Mouse (Mus musculus) forebrain, embryonic 13.5 days (tissue): ENCODE data around the gene Cntnap5b. TPM values are rescaled to one million over a fixed set of nuclear protein-coding genes. Genes with fewer than 3 reads are reported as not detected.

ENCODE experiments used
- ATAC-seq: fragments of 200-750 bp; cut with Nextera tagmentation; 2 replicates; pipeline ENCODE4 v1.8.0; 2017
- H3K27ac ChIP-seq: fragments of 300-500 bp; sonication (generic); 2 replicates; pipeline ENCODE4 v1.5.1; 2015; ENCODE audit warnings: inconsistent platforms, mild to moderate bottlenecking, moderate library complexity
- H3K27me3 ChIP-seq: fragments of 300-500 bp; sonication (generic); 2 replicates; pipeline ENCODE4 v1.6.1; 2015; ENCODE audit warnings: mild to moderate bottlenecking, inconsistent platforms
- H3K36me3 ChIP-seq: fragments of 300-500 bp; sonication (generic); 2 replicates; pipeline ENCODE4 v1.6.1; 2015; ENCODE audit warnings: mild to moderate bottlenecking, inconsistent platforms; ENCODE audit not compliant: poor library complexity, severe bottlenecking
- H3K4me1 ChIP-seq: fragments of 300-500 bp; sonication (generic); 2 replicates; pipeline ENCODE4 v1.6.1; 2015; ENCODE audit warnings: inconsistent platforms
- H3K4me2 ChIP-seq: fragments of 300-500 bp; sonication (generic); 2 replicates; pipeline ENCODE4 v1.6.1; 2015; ENCODE audit warnings: inconsistent platforms, mild to moderate bottlenecking, moderate library complexity
- H3K4me3 ChIP-seq: fragments of 300-500 bp; sonication (generic); 2 replicates; pipeline ENCODE4 v1.5.1; 2015; ENCODE audit warnings: mild to moderate bottlenecking, inconsistent platforms
- H3K9ac ChIP-seq: fragments of 300-500 bp; sonication (generic); 2 replicates; pipeline ENCODE4 v1.6.1; 2015; ENCODE audit warnings: mild to moderate bottlenecking, inconsistent platforms
- H3K9me3 ChIP-seq: fragments of 300-500 bp; sonication (generic); replicated peaks from 2 replicates; pipeline ENCODE4 v1.6.1; 2016; ENCODE audit warnings: inconsistent platforms
- WGBS: fragments of 180-500 bp; shearing (Covaris S2); methylation state at CpG from one replicate; pipeline ENCODE4 v1.1.7; 2015; 5-methylcytosine and 5-hydroxymethylcytosine counted together
- polyA plus RNA-seq: library from polyadenylated mRNA; unstranded; fragments of >200 nt; fragmentation: Nextera tagmentation; extraction: Ambion mirVana; gene quantifications from 2 replicates; pipeline ENCODE4 v1.2.1, GENCODE M21; 2015

Cntnap5b gene
- polyA plus RNA-seq, 1 experiment from 2014 or later, result 0.37 TPM

DNA sequence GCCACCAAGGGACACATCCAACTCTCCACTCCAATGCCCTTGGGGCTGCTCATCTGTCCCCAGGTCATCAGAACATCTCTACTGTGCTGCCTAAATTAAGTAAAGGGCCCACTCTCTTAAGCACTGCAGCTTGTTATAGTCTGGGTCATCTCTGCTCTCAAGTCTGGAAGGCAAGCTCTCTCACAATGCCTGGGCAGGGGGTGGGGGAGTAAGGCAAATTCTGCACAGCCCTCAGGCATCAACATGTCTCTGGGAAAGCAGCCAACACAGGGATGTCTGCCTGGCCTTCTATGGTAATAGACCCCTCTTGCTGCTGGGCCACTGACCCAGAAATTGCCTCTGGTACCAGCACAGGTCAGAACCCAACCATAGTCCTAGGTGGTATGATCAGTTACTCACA lies 479.4 kb downstream of the Cntnap5b start:
- Histone ChIP-seq H3K36me3 (no peaks in the 10 kb centered on the region), H3K4me3 (no peak overlapping the region), H3K27ac (no peak overlapping the region), H3K9ac (no peak overlapping the region), H3K4me1 (no peaks in the 10 kb centered on the region), H3K27me3 (no peaks in the 10 kb centered on the region), H3K9me3 (no peaks in the 10 kb centered on the region), H3K4me2 (no peak overlapping the region)
- no peak for ATAC-seq

DNA sequence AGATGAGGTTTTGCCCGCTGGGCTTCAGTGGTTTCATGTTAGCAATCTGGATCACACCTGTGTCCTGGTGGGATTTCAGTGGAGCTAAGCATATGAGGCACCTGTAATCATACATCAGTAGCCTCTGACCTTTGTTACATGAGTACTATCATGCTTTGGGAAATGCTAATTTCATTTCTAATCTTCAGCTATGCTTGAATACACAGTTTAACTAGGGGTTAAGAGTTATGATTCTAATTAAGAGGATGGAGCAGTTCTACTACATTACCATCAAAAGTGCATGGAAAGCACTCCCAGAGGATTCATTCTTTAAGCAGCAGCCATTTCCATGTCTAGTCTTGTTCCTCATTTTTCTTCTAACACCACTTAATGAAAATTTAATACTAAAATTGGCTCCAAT lies 538.1 kb downstream of the Cntnap5b start:
- no peaks in the 10 kb centered on the region for H3K36me3 ChIP-seq
- no peak overlapping the region for H3K4me3 ChIP-seq
- H3K4me2 ChIP-seq, result no peak overlapping the region
- H3K27me3 ChIP-seq, result no peaks in the 10 kb centered on the region
- H3K27ac ChIP-seq, result no peak overlapping the region
- H3K4me1 ChIP-seq, result no peaks in the 10 kb centered on the region
- H3K9ac ChIP-seq, result no peak overlapping the region
- ATAC-seq, result no peak
- WGBS, result 95% methylated on average over 1 of the region's 1 CpGs
- no peaks in the 10 kb centered on the region for H3K9me3 ChIP-seq

DNA sequence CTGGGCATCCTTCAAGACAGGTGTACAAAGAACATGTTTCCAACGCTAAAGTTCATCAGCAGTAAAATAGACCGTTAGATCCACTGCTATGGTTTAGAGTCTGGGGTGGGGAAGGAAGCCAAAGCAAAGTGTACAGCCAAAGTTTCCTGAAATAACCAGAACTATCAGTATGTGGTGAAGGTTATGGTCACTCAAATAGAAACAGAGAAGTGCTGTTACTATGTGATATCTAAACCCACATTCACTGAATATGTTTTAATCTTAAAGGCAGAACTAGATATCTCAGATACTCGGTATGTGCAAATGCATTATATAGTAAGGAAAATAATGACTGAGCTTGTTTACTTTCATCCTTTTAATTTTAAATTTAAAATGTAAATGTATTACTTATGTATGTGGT lies 558.5 kb downstream of the Cntnap5b start:
- H3K36me3 ChIP-seq, result no peaks in the 10 kb centered on the region
- no peak for ATAC-seq
- WGBS, result 88% methylated on average over 3 of the region's 3 CpGs

DNA sequence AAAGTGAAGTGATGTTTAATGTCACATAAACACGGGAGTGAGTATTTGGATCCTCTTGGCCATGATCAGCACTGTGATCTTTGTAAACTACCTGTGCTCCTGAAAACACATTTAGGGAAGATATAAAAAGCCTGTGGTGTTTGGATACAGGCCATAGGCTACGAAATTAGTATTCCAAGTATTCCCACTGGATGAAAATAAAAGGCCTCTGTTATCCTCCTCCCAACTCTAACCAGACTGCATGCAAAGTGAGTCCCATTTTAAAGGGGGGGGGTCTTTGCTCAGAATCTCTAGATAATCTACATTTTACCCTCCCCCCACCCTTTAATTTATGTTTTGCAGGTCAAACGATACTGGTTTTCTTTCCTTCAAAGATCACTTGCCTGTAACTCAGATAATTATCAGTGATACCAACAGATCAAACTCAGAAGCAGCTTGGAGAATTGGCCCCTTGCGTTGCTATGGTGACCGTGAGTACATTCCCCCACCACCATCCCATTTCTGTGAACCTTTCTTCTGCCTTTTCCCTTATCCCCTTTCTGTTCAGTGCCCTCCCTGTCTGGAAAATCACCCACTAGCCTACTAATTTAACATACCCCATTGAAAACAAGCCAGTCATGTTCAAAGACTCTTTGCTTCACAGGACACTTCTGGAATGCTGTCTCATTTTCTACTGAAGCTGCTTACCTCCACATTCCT lies 597.0 kb downstream of the Cntnap5b start:
- Histone ChIP-seq H3K36me3 (no peaks in the 10 kb centered on the region), H3K27me3 (no peaks in the 10 kb centered on the region), H3K4me2 (no peak overlapping the region), H3K4me1 (peaks cover 9% of the 10 kb centered on the region; the same call in 1 of the 2 replicates), H3K9ac (no peak overlapping the region), H3K27ac (no peak overlapping the region), H3K9me3 (no peaks in the 10 kb centered on the region), H3K4me3 (no peak overlapping the region)
- 36% methylated on average over 5 of the region's 5 CpGs for WGBS
- peak; percentile 74 for ATAC-seq

More for the DNA sequence above, 558.5 kb downstream of the Cntnap5b start:
- H3K27me3 ChIP-seq, result no peaks in the 10 kb centered on the region
- no peaks in the 10 kb centered on the region for H3K9me3 ChIP-seq
- no peaks in the 10 kb centered on the region for H3K4me1 ChIP-seq
- H3K4me2 ChIP-seq, result no peak overlapping the region
- no peak overlapping the region for H3K9ac ChIP-seq
- no peak overlapping the region for H3K27ac ChIP-seq
- H3K4me3 ChIP-seq, result no peak overlapping the region

DNA sequence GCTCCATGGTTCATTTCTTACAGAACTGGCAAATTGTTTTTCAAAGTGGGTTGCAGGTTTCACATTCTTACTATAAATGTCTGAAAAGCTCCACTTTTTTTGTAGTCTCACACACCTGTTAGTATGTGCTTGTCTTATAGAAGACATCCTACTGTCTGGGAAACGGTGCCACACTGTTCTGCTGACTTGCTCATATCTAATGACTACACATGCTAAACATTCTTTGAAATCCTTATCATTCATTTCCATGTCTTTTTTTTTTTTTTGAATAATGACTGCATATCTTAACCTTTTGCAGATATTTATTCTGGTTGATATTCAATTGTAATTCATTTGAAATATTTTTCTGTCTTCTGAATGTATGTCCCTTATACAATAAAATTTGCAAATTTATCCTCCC lies 613.7 kb downstream of the Cntnap5b start:
- no peak for ATAC-seq
- Histone ChIP-seq H3K4me1 (no peaks in the 10 kb centered on the region), H3K27ac (no peak overlapping the region), H3K4me2 (no peak overlapping the region), H3K9ac (no peak overlapping the region), H3K36me3 (no peaks in the 10 kb centered on the region), H3K27me3 (no peaks in the 10 kb centered on the region), H3K9me3 (no peaks in the 10 kb centered on the region), H3K4me3 (no peak overlapping the region)
- WGBS, result 82% methylated on average over 1 of the region's 1 CpGs

DNA sequence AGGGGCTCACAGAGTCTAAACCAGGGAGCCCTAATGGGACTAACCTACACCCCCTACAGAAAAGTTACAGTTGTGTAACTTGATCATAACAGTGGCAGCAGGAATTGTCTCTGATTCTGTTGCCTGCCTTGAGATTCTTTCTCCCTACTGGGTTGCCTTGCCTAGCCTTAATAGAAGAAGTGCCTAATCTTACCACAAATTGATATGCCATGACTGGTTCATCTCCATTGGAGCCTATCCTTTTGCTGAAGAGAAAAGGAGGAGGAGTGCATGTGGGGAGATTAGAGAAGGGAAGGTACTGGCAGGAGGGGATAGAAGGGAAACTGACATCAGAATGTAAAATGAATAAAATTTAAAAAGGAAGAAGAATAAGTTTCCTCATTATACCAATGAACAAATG lies 621.5 kb downstream of the Cntnap5b start:
- ATAC-seq, result no peak
- Histone ChIP-seq H3K4me1 (no peaks in the 10 kb centered on the region), H3K27me3 (no peaks in the 10 kb centered on the region), H3K9ac (no peak overlapping the region), H3K36me3 (no peaks in the 10 kb centered on the region), H3K27ac (no peak overlapping the region), H3K9me3 (no peaks in the 10 kb centered on the region), H3K4me3 (no peak overlapping the region), H3K4me2 (no peak overlapping the region)

DNA sequence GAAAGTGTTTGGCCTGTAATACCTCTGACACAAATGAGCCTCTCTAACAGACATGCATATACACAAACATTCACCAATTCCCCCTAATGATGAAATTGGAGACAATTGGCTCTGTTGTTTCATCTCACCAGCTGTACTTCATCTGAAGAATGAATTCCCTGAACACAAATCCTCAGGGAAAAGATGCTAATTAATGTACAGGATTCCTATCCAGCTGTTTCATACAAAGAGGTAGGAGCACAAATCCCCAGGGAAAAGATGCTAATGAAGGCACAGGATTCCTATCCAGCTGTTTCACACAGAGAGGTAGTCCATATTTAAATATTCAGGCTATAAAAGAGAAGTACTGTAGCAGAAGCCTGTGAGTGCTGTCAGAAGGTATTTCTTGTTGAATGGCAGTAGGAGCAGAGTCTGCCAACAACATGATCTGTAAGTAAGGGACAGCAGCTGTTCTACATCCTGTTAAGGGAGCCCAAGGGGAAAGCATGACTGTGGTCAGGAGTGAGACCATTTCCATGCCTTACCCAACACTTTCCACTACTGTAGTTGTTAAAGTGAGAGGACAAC lies 644.2 kb downstream of the Cntnap5b start:
- no peaks in the 10 kb centered on the region for H3K36me3 ChIP-seq
- no peak overlapping the region for H3K4me3 ChIP-seq
- H3K4me1 ChIP-seq, result peaks cover 11% of the 10 kb centered on the region
- peak; percentile 58; the same call in 1 of the 2 replicates for ATAC-seq
- H3K27ac ChIP-seq, result peak overlapping the region; percentile 49; the same call in 1 of the 2 replicates
- no peak overlapping the region for H3K9ac ChIP-seq
- H3K27me3 ChIP-seq, result no peaks in the 10 kb centered on the region
- H3K9me3 ChIP-seq, result no peaks in the 10 kb centered on the region
- no peak overlapping the region for H3K4me2 ChIP-seq

DNA sequence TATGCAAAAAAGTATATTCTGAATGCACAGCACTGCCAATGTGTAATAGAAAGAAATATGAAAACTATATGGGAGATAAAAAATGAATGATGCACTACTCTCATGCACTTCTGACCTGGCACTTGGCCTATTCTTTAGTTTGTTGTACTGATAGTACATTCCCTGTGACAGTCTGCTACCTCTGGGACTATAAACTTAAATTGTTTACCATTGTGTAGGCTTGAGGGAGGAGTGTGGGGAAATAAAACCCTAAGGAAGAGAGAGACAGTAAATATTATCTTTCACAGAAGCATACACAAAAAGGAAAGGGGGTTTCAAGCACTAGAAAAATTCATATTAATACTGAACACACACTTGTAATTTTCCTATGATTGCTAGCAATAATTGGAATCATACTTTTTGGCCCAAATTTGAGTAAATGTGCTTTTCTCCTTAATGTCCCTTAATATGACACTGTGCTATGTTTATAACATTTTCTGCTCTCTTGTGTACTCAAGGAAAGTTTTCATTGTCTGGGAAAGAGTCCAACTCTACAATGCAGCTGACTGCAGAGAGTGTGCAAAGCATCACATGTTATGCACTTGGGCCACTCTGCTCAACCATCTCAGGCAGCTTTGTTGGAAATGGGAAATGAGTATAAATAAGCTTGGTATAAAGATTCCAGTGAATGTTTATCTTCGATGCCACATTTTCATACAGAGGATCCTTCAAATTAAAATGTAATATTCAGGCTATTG lies 657.6 kb downstream of the Cntnap5b start:
- no peak overlapping the region for H3K9ac ChIP-seq
- no peak overlapping the region for H3K27ac ChIP-seq
- H3K36me3 ChIP-seq, result no peaks in the 10 kb centered on the region
- H3K4me3 ChIP-seq, result no peak overlapping the region
- no peak for ATAC-seq
- no peaks in the 10 kb centered on the region for H3K9me3 ChIP-seq
- H3K4me1 ChIP-seq, result no peaks in the 10 kb centered on the region
- H3K4me2 ChIP-seq, result no peak overlapping the region
- WGBS, result 86% methylated on average over 1 of the region's 1 CpGs
- H3K27me3 ChIP-seq, result no peaks in the 10 kb centered on the region

DNA sequence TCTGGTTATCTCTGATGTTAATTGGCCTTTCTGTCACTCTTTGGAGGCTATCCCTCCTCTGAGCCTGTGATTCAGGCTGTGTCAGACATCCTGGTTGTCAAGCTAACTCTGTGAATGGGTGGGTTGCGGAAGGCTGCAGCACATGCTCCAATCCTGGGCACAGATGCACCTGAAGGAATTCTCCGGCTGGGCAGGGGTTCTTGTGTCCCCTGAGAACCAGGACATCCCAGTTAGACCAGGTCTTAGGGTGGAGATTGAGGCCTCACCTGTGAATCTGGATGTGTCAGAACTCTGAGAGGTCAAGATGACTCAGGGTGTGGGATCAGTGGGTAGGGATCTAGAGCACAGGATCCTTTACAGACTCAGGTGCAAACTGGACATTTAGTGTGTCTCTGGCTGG lies 691.3 kb downstream of the Cntnap5b start:
- ATAC-seq, result no peak
- no peaks in the 10 kb centered on the region for H3K4me1 ChIP-seq
- H3K36me3 ChIP-seq, result no peaks in the 10 kb centered on the region
- no peaks in the 10 kb centered on the region for H3K27me3 ChIP-seq
- H3K4me2 ChIP-seq, result no peak overlapping the region
- no peak overlapping the region for H3K4me3 ChIP-seq
- H3K9me3 ChIP-seq, result no peaks in the 10 kb centered on the region
- no peak overlapping the region for H3K9ac ChIP-seq
- H3K27ac ChIP-seq, result no peak overlapping the region
- 92% methylated on average over 2 of the region's 2 CpGs for WGBS

DNA sequence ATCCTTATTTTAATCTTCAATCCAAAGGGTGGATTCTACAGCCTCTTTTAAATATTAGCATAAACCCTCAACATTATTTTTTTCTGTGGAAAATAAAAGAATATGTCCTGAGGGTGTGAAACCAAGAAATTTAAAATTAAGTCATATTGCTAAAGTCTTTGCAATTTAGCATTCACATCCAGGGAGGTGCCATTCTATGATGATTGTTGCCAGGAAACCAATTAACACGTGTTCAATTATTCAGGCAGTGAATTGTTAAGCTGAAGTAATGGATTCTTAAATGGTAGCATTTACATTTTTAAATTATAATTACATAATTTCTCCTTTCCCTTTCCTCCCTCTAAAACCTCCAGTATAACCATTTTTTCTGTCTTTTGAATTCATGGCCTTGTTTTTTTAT lies 692.7 kb downstream of the Cntnap5b start:
- H3K27ac ChIP-seq, result no peak overlapping the region
- H3K4me1 ChIP-seq, result no peaks in the 10 kb centered on the region
- no peaks in the 10 kb centered on the region for H3K9me3 ChIP-seq
- WGBS, result 47% methylated on average over 1 of the region's 1 CpGs
- H3K27me3 ChIP-seq, result no peaks in the 10 kb centered on the region
- no peaks in the 10 kb centered on the region for H3K36me3 ChIP-seq
- H3K4me3 ChIP-seq, result no peak overlapping the region
- ATAC-seq, result 0 out of 2 replicates have a peak, but pooled peaks have one; percentile 30
- no peak overlapping the region for H3K9ac ChIP-seq
- H3K4me2 ChIP-seq, result no peak overlapping the region

DNA sequence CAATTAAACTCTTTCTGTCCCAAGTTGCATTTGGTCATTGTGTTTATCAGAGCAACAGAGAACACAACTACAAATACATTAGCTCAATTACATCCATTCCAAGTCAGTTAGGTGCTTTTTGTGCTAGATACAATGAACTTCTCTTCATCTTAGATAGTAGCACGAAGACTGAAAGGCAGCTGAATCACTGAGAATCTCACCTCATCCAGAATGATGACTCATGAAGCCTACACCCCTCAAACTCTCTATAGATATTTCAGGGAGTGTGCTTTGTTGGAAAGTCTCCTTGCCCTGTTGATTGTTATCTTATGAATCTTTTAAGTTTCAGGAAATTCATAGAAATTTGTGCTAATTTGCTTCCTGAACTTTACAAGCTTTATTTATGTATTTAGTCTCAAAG lies 695.0 kb downstream of the Cntnap5b start:
- Histone ChIP-seq H3K4me1 (no peaks in the 10 kb centered on the region), H3K9me3 (no peaks in the 10 kb centered on the region), H3K27me3 (no peaks in the 10 kb centered on the region), H3K27ac (no peak overlapping the region), H3K4me3 (no peak overlapping the region), H3K4me2 (no peak overlapping the region), H3K36me3 (no peaks in the 10 kb centered on the region), H3K9ac (no peak overlapping the region)
- WGBS, result 49% methylated on average over 1 of the region's 1 CpGs
- ATAC-seq, result no peak

DNA sequence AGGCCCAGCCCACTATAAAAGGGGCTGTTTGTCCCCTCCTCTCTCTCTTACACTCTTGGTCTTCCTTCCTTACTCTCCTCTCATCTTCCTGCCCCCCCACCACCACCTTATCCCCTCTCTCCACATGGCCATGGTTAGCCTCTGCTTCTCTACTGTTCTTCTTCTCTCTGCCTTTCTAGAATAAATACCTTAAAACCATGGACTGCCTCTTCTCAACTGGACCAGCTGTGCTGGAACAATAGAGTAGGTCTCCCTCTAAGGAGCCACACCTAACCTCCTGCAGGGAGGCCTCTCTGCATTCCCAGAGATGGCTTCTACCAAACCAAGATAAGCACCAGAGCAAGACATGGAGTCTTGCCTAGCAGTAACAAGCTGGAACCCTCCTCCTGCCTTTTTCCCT lies 737.3 kb downstream of the Cntnap5b start:
- Histone ChIP-seq H3K4me1 (no peaks in the 10 kb centered on the region), H3K9me3 (no peaks in the 10 kb centered on the region), H3K27me3 (no peaks in the 10 kb centered on the region), H3K36me3 (no peaks in the 10 kb centered on the region), H3K4me3 (no peak overlapping the region), H3K4me2 (no peak overlapping the region), H3K27ac (no peak overlapping the region), H3K9ac (no peak overlapping the region)
- ATAC-seq, result no peak
